Mouse (Mus musculus) macrophage (primary cell): ENCODE results near the gene Gm4491. TPM values are rescaled to one million over a fixed set of nuclear protein-coding genes. Genes with fewer than 3 reads are reported as not detected.
"Not testable (repeated sequence)": the region's sequence is repeated elsewhere in the genome, so short reads cannot be mapped to it uniquely, and the experiment has no call there.

Experiments
- H3K27ac ChIP-seq: fragments of 350-480 bp; formaldehyde crosslinking; 2 replicates; pipeline ENCODE4 v1.9.0; 2021
- H3K36me3 ChIP-seq: fragments of 350-480 bp; formaldehyde crosslinking; 2 replicates; pipeline ENCODE4 v1.9.0; 2021; ENCODE audit errors: inconsistent target
- H3K4me3 ChIP-seq: fragments of 350-480 bp; formaldehyde crosslinking; 2 replicates; pipeline ENCODE4 v1.9.0; 2021; ENCODE audit errors: inconsistent target
- H3K79me2 ChIP-seq: fragments of 350-480 bp; formaldehyde crosslinking; 2 replicates; pipeline ENCODE4 v1.9.0; 2021; ENCODE audit errors: inconsistent target
- WGBS: methylation state at CpG from one replicate; pipeline ENCODE4 v1.1.7; 2026; ENCODE audit warnings: inconsistent platforms; ENCODE audit not compliant: missing documents; 5-methylcytosine and 5-hydroxymethylcytosine counted together
- polyA plus RNA-seq: library from polyadenylated mRNA; stranded (reverse); fragments of 250-400 nt; gene quantifications from 3 replicates; pipeline ENCODE4 v1.2.4, GENCODE M21; 2018; ENCODE audit warnings: inconsistent platforms

Gm4491 gene
- polyA plus RNA-seq, 1 experiment from 2014 or later, result not detected

- whole genome bisulfite sequencing, result 10% methylated on average over 20 of the region's 22 CpGs
- no peaks in the 10 kb centered on the region for H3K79me2 ChIP-seq
- no peak overlapping the region for H3K27ac ChIP-seq
- no peak overlapping the region for H3K4me3 ChIP-seq
- H3K36me3 ChIP-seq, result no peaks in the 10 kb centered on the region
Observed at GRCm38 (mm10) chr14:57103711-57104105, 12.0 kb downstream of the Gm4491 start.

- Histone ChIP-seq H3K79me2 (no peaks in the 10 kb centered on the region), H3K36me3 (no peaks in the 10 kb centered on the region), H3K27ac (no peak overlapping the region), H3K4me3 (no peak overlapping the region)
- WGBS, result 90% methylated on average over 6 of the region's 6 CpGs
Observed at GRCm38 (mm10) chr14:57103121-57103520, 12.6 kb downstream of the Gm4491 start.

- WGBS, result 92% methylated on average over 7 of the region's 7 CpGs
- no peak overlapping the region for H3K27ac ChIP-seq
- H3K79me2 ChIP-seq, result no peaks in the 10 kb centered on the region
- H3K36me3 ChIP-seq, result no peaks in the 10 kb centered on the region
- no peak overlapping the region for H3K4me3 ChIP-seq
Observed at GRCm38 (mm10) chr14:57101623-57102022, 14.1 kb downstream of the Gm4491 start.

DNA sequence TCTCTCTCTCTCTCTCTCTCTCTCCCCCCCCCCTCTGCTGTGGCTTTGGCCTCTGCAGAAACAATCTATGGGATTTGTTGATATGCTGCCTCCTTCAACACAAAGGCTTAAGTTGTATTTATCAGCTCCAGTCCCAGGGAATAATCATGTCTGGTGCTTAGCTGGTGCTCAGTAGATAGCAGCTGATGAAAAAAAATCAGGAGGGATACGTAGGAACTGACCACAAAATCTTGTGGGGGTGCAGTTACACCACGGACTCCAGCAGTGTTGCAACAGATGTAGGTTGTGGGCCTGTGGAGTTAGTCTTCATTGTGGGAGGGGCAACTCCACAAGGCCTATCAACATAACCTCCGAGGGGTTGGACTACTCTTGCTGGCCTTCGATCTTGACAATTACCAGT lies 19.8 kb downstream of the Gm4491 start:
- Histone ChIP-seq H3K79me2 (no peaks in the 10 kb centered on the region), H3K4me3 (no peak overlapping the region), H3K36me3 (no peaks in the 10 kb centered on the region), H3K27ac (no peak overlapping the region)
- WGBS, result 31% methylated on average over 4 of the region's 4 CpGs

GRCm38 (mm10) chr14:57093029-57093428 lies 22.7 kb downstream of the Gm4491 start:
- 3% methylated on average over 8 of the region's 8 CpGs for WGBS
- no peaks in the 10 kb centered on the region for H3K36me3 ChIP-seq
- no peaks in the 10 kb centered on the region for H3K79me2 ChIP-seq
- H3K27ac ChIP-seq, result no peak overlapping the region
- H3K4me3 ChIP-seq, result no peak overlapping the region

DNA sequence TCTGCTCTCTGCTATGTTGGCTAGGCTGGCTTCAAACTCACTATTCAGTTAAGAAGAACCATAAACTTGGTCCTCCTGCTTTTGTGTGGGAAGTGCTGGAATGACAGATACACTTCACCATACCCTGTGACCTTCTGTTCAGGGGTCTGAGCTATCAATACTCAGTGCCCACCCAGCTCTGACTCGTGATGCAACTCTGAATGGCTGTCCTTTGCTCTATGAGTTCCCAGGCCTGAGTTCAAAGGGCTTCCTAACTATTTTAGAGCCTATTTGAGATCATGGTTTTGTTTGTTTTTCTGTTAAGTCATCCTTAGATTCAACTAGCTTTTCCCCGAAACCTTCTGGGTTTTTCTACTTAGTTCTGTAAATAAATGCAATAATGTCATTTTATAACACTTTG lies 25.7 kb downstream of the Gm4491 start:
- no peak overlapping the region for H3K4me3 ChIP-seq
- no peaks in the 10 kb centered on the region for H3K79me2 ChIP-seq
- H3K36me3 ChIP-seq, result no peaks in the 10 kb centered on the region
- 74% methylated on average over 2 of the region's 2 CpGs for WGBS
- H3K27ac ChIP-seq, result no peak overlapping the region

GRCm38 (mm10) chr14:57089107-57089506 lies 26.6 kb downstream of the Gm4491 start:
- H3K27ac ChIP-seq, result no peak overlapping the region
- H3K79me2 ChIP-seq, result no peaks in the 10 kb centered on the region
- no peak overlapping the region for H3K4me3 ChIP-seq
- 92% methylated on average over 7 of the region's 7 CpGs for WGBS
- H3K36me3 ChIP-seq, result no peaks in the 10 kb centered on the region

DNA sequence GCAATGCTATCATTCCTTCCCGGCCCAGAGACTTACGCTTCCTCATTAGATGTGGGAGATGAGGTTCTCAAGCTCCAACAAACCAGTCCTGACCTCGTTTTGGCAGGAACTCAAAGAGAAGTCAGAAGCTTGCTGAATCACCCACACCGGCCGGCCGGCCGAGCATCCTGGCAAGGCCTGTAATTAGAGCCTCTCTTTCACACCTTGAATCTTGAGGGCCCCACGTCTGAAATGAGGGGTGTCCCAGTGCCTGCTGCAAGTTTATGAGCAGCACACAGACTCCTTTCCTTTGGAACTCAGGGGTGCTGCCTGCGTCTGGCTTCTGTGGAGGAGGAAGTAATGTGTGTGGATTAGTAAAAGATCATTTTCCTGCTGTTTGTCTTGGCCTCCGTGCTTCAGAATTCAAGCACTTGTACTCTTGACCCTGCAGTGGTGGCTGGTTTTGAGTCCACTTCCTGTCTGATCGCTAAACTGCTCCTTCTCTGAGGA lies 31.5 kb downstream of the Gm4491 start:
- no peak overlapping the region for H3K4me3 ChIP-seq
- H3K36me3 ChIP-seq, result no peaks in the 10 kb centered on the region
- WGBS, result 7% methylated on average over 11 of the region's 11 CpGs
- no peaks in the 10 kb centered on the region for H3K79me2 ChIP-seq
- H3K27ac ChIP-seq, result no peak overlapping the region

- no peak overlapping the region for H3K27ac ChIP-seq
- H3K36me3 ChIP-seq, result no peaks in the 10 kb centered on the region
- no peaks in the 10 kb centered on the region for H3K79me2 ChIP-seq
- WGBS, result 100% methylated on average over 1 of the region's 1 CpGs
- H3K4me3 ChIP-seq, result no peak overlapping the region
Observed at GRCm38 (mm10) chr14:57082863-57083262, 32.8 kb downstream of the Gm4491 start.

- Histone ChIP-seq H3K27ac (no peak overlapping the region), H3K4me3 (no peak overlapping the region), H3K79me2 (no peaks in the 10 kb centered on the region), H3K36me3 (no peaks in the 10 kb centered on the region)
- WGBS, result 90% methylated on average over 6 of the region's 6 CpGs
Observed at GRCm38 (mm10) chr14:57075537-57075936, 40.1 kb downstream of the Gm4491 start.

DNA sequence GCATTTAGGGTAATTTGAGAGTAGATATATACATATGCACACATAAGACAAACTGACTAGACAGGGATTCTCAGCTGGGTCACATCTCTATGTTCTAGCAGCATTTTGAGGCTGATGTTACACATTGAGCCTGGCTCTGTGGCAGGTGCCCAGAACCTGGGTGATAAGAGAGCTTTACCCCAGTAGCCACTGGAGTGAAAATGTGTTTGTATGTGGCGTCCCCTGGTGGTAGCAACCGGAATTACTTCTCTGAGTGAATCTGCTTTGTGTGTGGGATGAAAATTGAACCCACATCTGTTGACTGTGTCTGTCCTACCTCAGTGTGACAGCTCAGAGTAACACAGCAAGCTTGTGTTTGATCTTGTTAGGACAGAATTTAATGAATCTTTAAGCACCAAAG lies 45.8 kb downstream of the Gm4491 start:
- H3K79me2 ChIP-seq, H3K27ac ChIP-seq, H3K4me3 ChIP-seq, H3K36me3 ChIP-seq: not testable (repeated sequence)
- 0% methylated on average over 2 of the region's 2 CpGs for WGBS

DNA sequence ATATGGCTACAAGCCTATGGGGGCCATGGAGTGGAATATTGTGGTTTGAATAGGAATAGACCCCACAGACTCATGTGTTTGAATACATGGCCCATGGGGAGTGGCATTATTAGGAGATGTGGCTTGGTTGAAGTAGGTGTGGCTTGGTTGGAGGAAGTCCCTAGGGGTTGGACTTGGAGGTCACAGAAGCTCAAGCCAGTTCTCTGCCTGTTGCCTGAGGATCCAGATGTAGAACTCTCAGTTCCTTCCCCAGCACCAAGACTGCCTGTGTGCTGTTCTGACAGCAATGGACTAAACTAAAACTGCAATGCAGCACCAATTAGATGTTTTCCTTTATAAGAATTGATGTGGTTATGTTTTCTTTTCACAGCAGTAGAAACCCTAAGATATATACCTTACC lies 49.6 kb downstream of the Gm4491 start:
- Histone ChIP-seq H3K27ac (no peak overlapping the region), H3K4me3 (no peak overlapping the region)

More for the DNA sequence above, 49.6 kb downstream of the Gm4491 start:
- Histone ChIP-seq H3K79me2 (no peaks in the 10 kb centered on the region), H3K36me3 (no peaks in the 10 kb centered on the region)

Other genes starting within 250 kb of the Gm4491 start
- 17.9 to 26.5 TPM (median 24.2 TPM) in 3 replicates for gene Zmym2, start 229.2 kb downstream of the Gm4491 start, polyA plus RNA-seq
- gene Gja3, start 57.8 kb downstream of the Gm4491 start, polyA plus RNA-seq, result not detected in 3 replicates
- gene Gjb2, start 11.2 kb downstream of the Gm4491 start, polyA plus RNA-seq, result not detected in 3 replicates
- not detected in 3 replicates for gene Gjb6, start 17.7 kb upstream of the Gm4491 start, polyA plus RNA-seq